Mouse (Mus musculus) myocyte (in vitro differentiated cells): Measurements from ENCODE around the gene Kif5c.

ENCODE experiments used
- E2F4 ChIP-seq: IDR thresholded peaks from one replicate; pipeline ENCODE4 v1.6.1; 2011; ENCODE audit warnings: mild to moderate bottlenecking, control low read depth, moderate library complexity; ENCODE audit not compliant: insufficient read depth
- MAX ChIP-seq: IDR thresholded peaks from one replicate; pipeline ENCODE4 v1.6.1; 2011; ENCODE audit warnings: low read depth, mild to moderate bottlenecking, control low read depth
- MYOD1 ChIP-seq, 3 experiments: IDR thresholded peaks; one replicate each; pipeline ENCODE4 v1.6.1; 2011; ENCODE audit warnings: control low read depth in 2 of 3, low read depth in 2 of 3, mild to moderate bottlenecking in 2 of 3, moderate library complexity in 1 of 3; ENCODE audit not compliant: insufficient read length in 2 of 3, control insufficient read depth in 1 of 3
- MYOG ChIP-seq, 3 experiments: IDR thresholded peaks; one replicate each; pipeline ENCODE4 v1.6.1; 2011; ENCODE audit warnings: control low read depth in 2 of 3, low read depth in 2 of 3, mild to moderate bottlenecking in 2 of 3; ENCODE audit not compliant: insufficient read length in 2 of 3, control insufficient read depth in 1 of 3, insufficient read depth in 1 of 3
- POLR2A ChIP-seq: IDR thresholded peaks from one replicate; pipeline ENCODE4 v1.6.1; 2011; ENCODE audit warnings: low read depth, mild to moderate bottlenecking, control low read depth, moderate library complexity; ENCODE audit not compliant: insufficient read length
- TCF12 ChIP-seq: IDR thresholded peaks from one replicate; pipeline ENCODE4 v1.6.1; 2011; ENCODE audit warnings: mild to moderate bottlenecking, control low read depth; ENCODE audit not compliant: poor library complexity, insufficient read depth, severe bottlenecking
- TCF3 ChIP-seq: IDR thresholded peaks from one replicate; pipeline ENCODE4 v1.6.1; 2011; ENCODE audit warnings: low read depth, control low read depth; ENCODE audit not compliant: insufficient read length
- USF1 ChIP-seq: IDR thresholded peaks from one replicate; pipeline ENCODE4 v1.6.1; 2011; ENCODE audit warnings: low read depth, mild to moderate bottlenecking, control low read depth, moderate library complexity

GRCm38 (mm10) chr2:49711693-49712092 lies 92.6 kb downstream of the Kif5c start:
- TF ChIP-seq E2F4: no peak
- no peak for TF ChIP-seq MYOD1 (IDR thresholded peaks at IDR 0.05; ENCODE audit: control insufficient read depth in 1 of 3, insufficient read length in 2 of 3, low read depth in 2 of 3)
- no peak for TF ChIP-seq USF1
- TF ChIP-seq MYOG (IDR thresholded peaks at IDR 0.05; ENCODE audit: control insufficient read depth in 1 of 3, insufficient read depth in 1 of 3, insufficient read length in 2 of 3, low read depth in 2 of 3): no peak
- no peak for TF ChIP-seq POLR2A
- no peak for TF ChIP-seq MAX
- TF ChIP-seq TCF12: no peak
- no peak for TF ChIP-seq TCF3
